Mouse (Mus musculus) urinary bladder, postnatal 0 days (tissue): ENCODE measurements around the gene Slc39a13. TPM values are rescaled to one million over a fixed set of nuclear protein-coding genes. Genes with fewer than 3 reads are reported as not detected.

ENCODE experiments used
- polyA plus RNA-seq: library from polyadenylated mRNA; unstranded; fragments of >200 nt; fragmentation: Nextera tagmentation; extraction: Ambion mirVana; gene quantifications from 2 replicates; pipeline ENCODE4 v1.2.1, GENCODE M21; 2015

Slc39a13 gene
- 47.2 and 55.7 TPM in 2 replicates for polyA plus RNA-seq

GRCm38 (mm10) chr2:91070076-91070800 is at the start of gene Slc39a13:
Gene Slc39a13 (minus strand): TSS chr2:91070417.

GRCm38 (mm10) chr2:91117585-91118275 is 47.5 kb upstream of the Slc39a13 start, which contains the start of gene Mybpc3:
Gene Mybpc3 (plus strand): TSS chr2:91118144.

GRCm38 (mm10) chr2:91081775-91082695 is 11.8 kb upstream of the Slc39a13 start, which contains the start of gene Spi1:
Gene Spi1 (plus strand): TSS chr2:91082390.

GRCm38 (mm10) chr2:91053934-91054382 is 16.3 kb downstream of the Slc39a13 start, which contains the start of gene Psmc3:
Gene Psmc3 (plus strand): TSS chr2:91054009.

GRCm38 (mm10) chr2:91035385-91035784 is 34.8 kb downstream of the Slc39a13 start, which contains the start of gene Rapsn:
Gene Rapsn (plus strand): TSS chr2:91035620.

Other genes with a start within 250 kb of the Slc39a13 start
- gene Mtch2, start 223.3 kb downstream of the Slc39a13 start, polyA plus RNA-seq: 164 and 168 TPM in 2 replicates
- 7.4 TPM in 2 replicates for gene C1qtnf4, start 184.6 kb downstream of the Slc39a13 start, polyA plus RNA-seq
- 13.5 and 15.0 TPM in 2 replicates for gene Kbtbd4, start 165.7 kb downstream of the Slc39a13 start, polyA plus RNA-seq
- gene Ndufs3, start 165.6 kb downstream of the Slc39a13 start, polyA plus RNA-seq: 188 and 191 TPM in 2 replicates
- gene Celf1, start 130.0 kb downstream of the Slc39a13 start, polyA plus RNA-seq: 56.2 and 64.0 TPM in 2 replicates
- gene Rapsn, start 34.8 kb downstream of the Slc39a13 start, polyA plus RNA-seq: 0.57 and 0.60 TPM in 2 replicates
- gene Psmc3, start 16.4 kb downstream of the Slc39a13 start, polyA plus RNA-seq: 209 and 226 TPM in 2 replicates
- 8.5 and 23.8 TPM in 2 replicates for gene Spi1, start 12.0 kb upstream of the Slc39a13 start, polyA plus RNA-seq
- gene Mybpc3, start 47.7 kb upstream of the Slc39a13 start, polyA plus RNA-seq: 0.16 TPM in 2 replicates
- gene Madd, start 113.4 kb upstream of the Slc39a13 start, polyA plus RNA-seq: 4.6 and 4.8 TPM in 2 replicates
- 2.3 and 2.7 TPM in 2 replicates for gene Nr1h3, start 132.4 kb upstream of the Slc39a13 start, polyA plus RNA-seq
- 17.1 and 18.3 TPM in 2 replicates for gene Acp2, start 132.5 kb upstream of the Slc39a13 start, polyA plus RNA-seq
- 6.1 and 7.0 TPM in 2 replicates for gene Ddb2, start 166.6 kb upstream of the Slc39a13 start, polyA plus RNA-seq
- 16.4 and 19.4 TPM in 2 replicates for gene Pacsin3, start 185.5 kb upstream of the Slc39a13 start, polyA plus RNA-seq
- gene Arfgap2, start 194.6 kb upstream of the Slc39a13 start, polyA plus RNA-seq: 49.2 and 52.0 TPM in 2 replicates